Mouse (Mus musculus) heart, embryonic 15.5 days (tissue): ENCODE data around the gene Ndfip2. TPM values are rescaled to one million over a fixed set of nuclear protein-coding genes. Genes with fewer than 3 reads are reported as not detected.

Source experiments
- ATAC-seq: fragments of 200-750 bp; cut with Nextera tagmentation; replicated peaks from 2 replicates; pipeline ENCODE4 v1.8.0; 2017; ENCODE audit warnings: low read depth, moderate TSS enrichment; ENCODE audit not compliant: insufficient number of reproducible peaks, insufficient read depth, low FRiP score
- H3K27ac ChIP-seq: fragments of 300-500 bp; sonication (generic); 2 replicates; pipeline ENCODE4 v1.5.1; 2015; ENCODE audit warnings: mild to moderate bottlenecking, inconsistent platforms
- H3K27me3 ChIP-seq: fragments of 300-500 bp; sonication (generic); 2 replicates; pipeline ENCODE4 v1.6.1; 2015; ENCODE audit warnings: inconsistent platforms
- H3K36me3 ChIP-seq: fragments of 300-500 bp; sonication (generic); 2 replicates; pipeline ENCODE4 v1.6.1; 2015; ENCODE audit warnings: mild to moderate bottlenecking, inconsistent platforms
- H3K4me1 ChIP-seq: fragments of 300-500 bp; sonication (generic); replicated peaks from 2 replicates; pipeline ENCODE4 v1.6.1; 2015; ENCODE audit warnings: inconsistent platforms
- H3K4me2 ChIP-seq: fragments of 300-500 bp; sonication (generic); 2 replicates; pipeline ENCODE4 v1.6.1; 2015; ENCODE audit warnings: inconsistent platforms, mild to moderate bottlenecking, moderate library complexity
- H3K4me3 ChIP-seq: fragments of 300-500 bp; sonication (generic); 2 replicates; pipeline ENCODE4 v1.5.1; 2015; ENCODE audit warnings: mild to moderate bottlenecking, inconsistent platforms
- H3K9ac ChIP-seq: fragments of 300-500 bp; sonication (generic); 2 replicates; pipeline ENCODE4 v1.6.1; 2015; ENCODE audit warnings: mild to moderate bottlenecking, inconsistent platforms
- H3K9me3 ChIP-seq: fragments of 300-500 bp; sonication (generic); replicated peaks from 2 replicates; pipeline ENCODE4 v1.6.1; 2016; ENCODE audit warnings: inconsistent platforms
- WGBS: fragments of 180-500 bp; shearing (Covaris S2); methylation state at CpG from one replicate; pipeline ENCODE4 v1.1.7; 2015; ENCODE audit warnings: mixed read lengths; 5-methylcytosine and 5-hydroxymethylcytosine counted together
- polyA plus RNA-seq: library from polyadenylated mRNA; unstranded; fragments of >200 nt; fragmentation: Nextera tagmentation; extraction: Ambion mirVana; gene quantifications from 2 replicates; pipeline ENCODE4 v1.2.1, GENCODE M21; 2015

The Ndfip2 gene
- polyA plus RNA-seq, 1 experiment from 2014 or later: 45.3 TPM

- H3K36me3 ChIP-seq: 0 out of 2 replicates have a peak, but pooled peaks cover 6% of the 10 kb centered on the region
- no peak overlapping the region; the same call in 1 of the 2 replicates for H3K9ac ChIP-seq
- WGBS: 35% methylated on average over 5 of the region's 5 CpGs
- H3K9me3 ChIP-seq: no peaks in the 10 kb centered on the region
- no peaks in the 10 kb centered on the region for H3K27me3 ChIP-seq
- no peak for ATAC-seq
- peaks cover 5% of the 10 kb centered on the region for H3K4me1 ChIP-seq
- no peak overlapping the region for H3K4me3 ChIP-seq
- H3K27ac ChIP-seq: no peak overlapping the region
- H3K4me2 ChIP-seq: peak overlapping the region; percentile 49
Observed at GRCm38 (mm10) chr14:105313877-105314276, 55.5 kb downstream of the Ndfip2 start.

DNA sequence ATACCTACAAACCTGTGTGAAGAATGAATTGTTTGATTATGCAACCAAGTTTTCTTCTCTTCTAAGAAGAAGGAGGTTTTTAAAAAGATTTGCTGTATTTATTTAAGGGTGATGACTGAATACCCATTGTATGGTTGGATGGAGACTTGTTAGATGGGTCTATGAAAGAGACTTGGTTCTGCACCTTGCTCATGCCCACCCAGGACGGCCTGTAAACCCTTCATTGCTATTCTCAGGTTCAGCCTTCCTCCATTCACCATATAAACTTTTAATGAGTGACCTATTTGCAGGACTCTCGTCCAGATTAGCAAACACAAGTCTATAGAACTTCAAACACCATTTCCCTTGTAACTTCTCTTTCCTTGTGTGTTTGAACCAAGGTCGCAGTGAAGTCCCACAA lies 63.3 kb downstream of the Ndfip2 start:
- 88% methylated on average over 3 of the region's 3 CpGs for WGBS
- Histone ChIP-seq H3K27me3 (no peaks in the 10 kb centered on the region), H3K4me3 (no peak overlapping the region), H3K36me3 (no peaks in the 10 kb centered on the region), H3K27ac (no peak overlapping the region), H3K9ac (no peak overlapping the region), H3K4me1 (no peaks in the 10 kb centered on the region), H3K9me3 (no peaks in the 10 kb centered on the region), H3K4me2 (no peak overlapping the region)
- no peak for ATAC-seq

- H3K4me1 ChIP-seq: no peaks in the 10 kb centered on the region
- 92% methylated on average over 5 of the region's 5 CpGs for WGBS
Observed at GRCm38 (mm10) chr14:105322829-105323228, 64.5 kb downstream of the Ndfip2 start.

DNA sequence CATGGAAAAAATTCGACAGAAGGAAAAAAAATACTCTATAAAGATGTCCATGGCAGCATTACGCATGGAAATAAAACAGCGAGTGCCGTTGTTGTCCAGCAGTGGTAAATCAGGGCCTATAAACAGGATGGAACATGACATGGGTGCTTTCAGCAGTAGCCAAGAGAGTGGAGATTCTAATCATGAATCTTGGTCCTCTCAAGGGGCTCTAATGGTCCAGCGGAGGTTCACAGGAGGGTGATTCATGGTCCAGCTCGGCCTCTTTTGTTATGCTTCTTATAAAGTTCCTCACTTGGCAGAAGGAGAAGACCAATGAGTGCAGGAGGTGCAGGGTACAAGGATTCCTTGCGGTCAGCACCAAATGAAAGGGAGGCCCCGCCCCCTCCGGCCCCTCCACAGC lies 65.1 kb downstream of the Ndfip2 start:
- 0 out of 2 replicates have a peak, but pooled peaks cover 3% of the 10 kb centered on the region for H3K4me1 ChIP-seq
- no peak overlapping the region for H3K27ac ChIP-seq
- WGBS: 87% methylated on average over 9 of the region's 9 CpGs
- H3K4me3 ChIP-seq: no peak overlapping the region
- H3K9ac ChIP-seq: no peak overlapping the region
- no peaks in the 10 kb centered on the region for H3K9me3 ChIP-seq
- ATAC-seq: no peak
- H3K27me3 ChIP-seq: no peaks in the 10 kb centered on the region
- H3K4me2 ChIP-seq: no peak overlapping the region
- H3K36me3 ChIP-seq: no peaks in the 10 kb centered on the region

More at GRCm38 (mm10) chr14:105322829-105323228, 64.5 kb downstream of the Ndfip2 start:
- Histone ChIP-seq H3K36me3 (no peaks in the 10 kb centered on the region), H3K9me3 (no peaks in the 10 kb centered on the region), H3K4me3 (no peak overlapping the region), H3K4me2 (no peak overlapping the region), H3K27ac (no peak overlapping the region), H3K9ac (no peak overlapping the region), H3K27me3 (no peaks in the 10 kb centered on the region)
- ATAC-seq: no peak

GRCm38 (mm10) chr14:105328397-105329302 lies 70.3 kb downstream of the Ndfip2 start:
- Histone ChIP-seq H3K4me3 (peak overlapping the region; percentile 48), H3K9ac (peak overlapping the region; percentile 60), H3K4me2 (peak overlapping the region; percentile 68), H3K27ac (peak overlapping the region; percentile 88), H3K27me3 (no peaks in the 10 kb centered on the region), H3K9me3 (no peaks in the 10 kb centered on the region), H3K4me1 (peaks cover 14% of the 10 kb centered on the region), H3K36me3 (no peaks in the 10 kb centered on the region)
- 11% methylated on average over 13 of the region's 13 CpGs for WGBS
- peak; percentile 83 for ATAC-seq

GRCm38 (mm10) chr14:105333475-105334094 lies 75.2 kb downstream of the Ndfip2 start:
- no peak overlapping the region for H3K4me3 ChIP-seq
- WGBS: 66% methylated on average over 16 of the region's 16 CpGs
- no peaks in the 10 kb centered on the region for H3K27me3 ChIP-seq
- no peak overlapping the region for H3K27ac ChIP-seq
- H3K4me1 ChIP-seq: peaks cover 10% of the 10 kb centered on the region
- H3K36me3 ChIP-seq: no peaks in the 10 kb centered on the region
- ATAC-seq: no peak
- H3K4me2 ChIP-seq: peak overlapping the region; percentile 5
- no peaks in the 10 kb centered on the region for H3K9me3 ChIP-seq
- no peak overlapping the region for H3K9ac ChIP-seq

- H3K27me3 ChIP-seq: no peaks in the 10 kb centered on the region
- H3K4me2 ChIP-seq: no peak overlapping the region
- H3K4me3 ChIP-seq: no peak overlapping the region
- H3K27ac ChIP-seq: no peak overlapping the region
- H3K9ac ChIP-seq: no peak overlapping the region
- no peaks in the 10 kb centered on the region for H3K36me3 ChIP-seq
- no peak for ATAC-seq
- 55% methylated on average over 8 of the region's 8 CpGs for WGBS
- H3K4me1 ChIP-seq: no peaks in the 10 kb centered on the region
- no peaks in the 10 kb centered on the region for H3K9me3 ChIP-seq
Observed at GRCm38 (mm10) chr14:105341765-105342164, 83.4 kb downstream of the Ndfip2 start.

GRCm38 (mm10) chr14:105354121-105354520 lies 95.7 kb downstream of the Ndfip2 start:
- Histone ChIP-seq H3K27ac (no peak overlapping the region), H3K4me1 (peaks cover 3% of the 10 kb centered on the region; the same call in 1 of the 2 replicates), H3K9ac (no peak overlapping the region), H3K4me3 (no peak overlapping the region), H3K9me3 (no peaks in the 10 kb centered on the region), H3K27me3 (no peaks in the 10 kb centered on the region), H3K4me2 (no peak overlapping the region), H3K36me3 (no peaks in the 10 kb centered on the region)
- 55% methylated on average over 11 of the region's 11 CpGs for WGBS
- no peak for ATAC-seq

Other genes with a start within 250 kb of the Ndfip2 start
- gene Rbm26, start 81.2 kb upstream of the Ndfip2 start, polyA plus RNA-seq: 15.8 and 16.1 TPM in 2 replicates